10 mouse cellular contexts compared by ENCODE assay signal in the genomic region with DNA sequence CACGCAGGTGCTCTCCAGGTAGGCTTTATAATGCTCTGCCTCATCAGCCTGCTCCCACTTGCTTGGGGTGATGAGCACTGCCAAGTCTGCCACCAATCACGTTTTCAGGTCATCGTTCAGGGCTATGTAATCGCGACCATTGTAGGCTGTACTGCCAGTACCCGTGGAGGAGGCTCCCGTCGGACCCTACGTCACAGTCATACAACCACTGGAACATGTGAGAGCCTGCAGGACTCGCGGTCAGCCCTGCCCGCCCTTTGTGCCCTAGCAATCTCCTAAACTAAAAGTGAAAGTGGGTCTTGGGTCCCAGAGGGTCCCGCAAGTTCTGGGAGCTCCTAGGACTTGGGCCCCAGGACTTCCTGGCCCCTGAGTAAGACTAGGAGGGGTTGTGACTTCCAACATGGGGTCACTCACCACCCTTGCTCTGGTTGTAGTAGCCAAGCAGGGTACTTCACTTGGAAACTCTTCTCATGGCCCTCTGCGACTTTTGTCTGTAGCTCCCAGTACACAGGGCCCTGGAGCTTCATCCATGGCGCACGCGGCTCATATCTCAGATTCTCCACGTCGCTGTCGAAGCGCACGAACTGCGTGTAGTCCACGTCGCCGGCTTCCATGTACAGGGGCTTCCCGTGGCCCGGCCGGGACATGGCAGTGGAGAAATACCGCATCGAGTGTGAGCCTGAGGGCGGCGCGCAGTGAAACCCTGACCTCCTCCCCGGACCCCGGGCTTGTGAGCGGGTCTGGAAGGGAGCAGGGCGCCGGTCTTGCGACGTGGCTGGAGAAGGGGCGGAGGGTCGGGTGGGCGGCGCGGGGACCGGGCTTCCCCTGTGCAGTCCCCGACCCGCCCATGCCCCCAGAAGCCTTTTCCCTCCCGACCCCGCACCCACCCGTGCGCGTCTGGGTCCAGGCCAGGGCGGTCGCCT. TPM values are rescaled to one million over a fixed set of nuclear protein-coding genes. Genes with fewer than 3 reads are reported as not detected.
A peak's percentile ranks its signal among the peaks of the same experiment; 100 is the strongest.
DNase-seq lines count a peak whose midpoint lies in the region; ATAC-seq and TF ChIP-seq lines count a peak whose summit lies in the region.
"Had no signal": no experiment of that assay in that cellular context is flagged by ENCODE, and none has a peak within 500 bp of the region (broad histone marks: within the 10 kb centered on the region; RNA-seq: fewer than 3 reads in every experiment).

No protein-coding gene starts in this region.

- peak overlapping the region; percentile 16; the same call in 1 of the 2 replicates for H3K4me3 ChIP-seq in kidney, postnatal 0 days (replicated peaks; ENCODE audit: low read depth, low read length)
- peak overlapping the region; percentile 19 for H3K4me3 ChIP-seq in embryonic facial prominence, embryonic 14.5 days (ENCODE audit: low read depth, low read length)
- H3K4me3 ChIP-seq in limb, embryonic 13.5 days = peak overlapping the region; percentile 21
- no peak overlapping the region for H3K4me3 ChIP-seq in neural tube, embryonic 12.5 days

- TF ChIP-seq CTCF in kidney, postnatal 0 days (IDR thresholded peaks at IDR 0.05; ENCODE audit: low read depth) = no peak

- H3K36me3 ChIP-seq in kidney, postnatal 0 days (ENCODE audit: insufficient read depth, low read length) = no peaks in the 10 kb centered on the region
- no peaks in the 10 kb centered on the region for H3K36me3 ChIP-seq in embryonic facial prominence, embryonic 14.5 days (ENCODE audit: control insufficient read depth, insufficient read depth, low read length)
- H3K36me3 ChIP-seq in limb, embryonic 13.5 days = no peaks in the 10 kb centered on the region
- H3K36me3 ChIP-seq in neural tube, embryonic 12.5 days = no peaks in the 10 kb centered on the region

- H3K27me3 ChIP-seq in kidney, postnatal 0 days (ENCODE audit: insufficient read depth, low read length) = peaks cover 39% of the 10 kb centered on the region
- peaks cover 68% of the 10 kb centered on the region for H3K27me3 ChIP-seq in embryonic facial prominence, embryonic 14.5 days (replicated peaks; ENCODE audit: control insufficient read depth, insufficient read depth, low read length)
- peaks cover 85% of the 10 kb centered on the region for H3K27me3 ChIP-seq in limb, embryonic 13.5 days
- H3K27me3 ChIP-seq in neural tube, embryonic 12.5 days (replicated peaks) = peaks cover 78% of the 10 kb centered on the region

- H3K27ac ChIP-seq in kidney, postnatal 0 days = no peak overlapping the region
- H3K27ac ChIP-seq in embryonic facial prominence, embryonic 14.5 days (replicated peaks; ENCODE audit: low read depth, low read length) = no peak overlapping the region
- no peak overlapping the region for H3K27ac ChIP-seq in limb, embryonic 13.5 days
- H3K27ac ChIP-seq in neural tube, embryonic 12.5 days = no peak overlapping the region

- ATAC-seq in kidney, postnatal 0 days (replicated peaks; ENCODE audit: low FRiP score, low read depth) = peak; percentile 36; the same call in 1 of the 2 replicates
- no peak for ATAC-seq in embryonic facial prominence, embryonic 14.5 days (ENCODE audit: low read depth)
- no peak for ATAC-seq in limb, embryonic 13.5 days (ENCODE audit: low FRiP score, low read depth)
- no peak for ATAC-seq in neural tube, embryonic 12.5 days (ENCODE audit: low FRiP score, low read depth)

- no peak for DNase-seq in kidney, postnatal 0 days (ENCODE audit: low spot score)
- DNase-seq in kidney, adult 9 months = no peak
- DNase-seq in embryonic facial prominence, embryonic 14.5 days (ENCODE audit: low spot score) = no peak
- DNase-seq in right cerebral cortex, postnatal 14 days = no peak
- DNase-seq in layer of hippocampus, postnatal 14 days (ENCODE audit: low spot score in 2 of 2) = no peak
- no peak for DNase-seq in right cerebral cortex, postnatal 36 days (ENCODE audit: low spot score in 2 of 2)
- DNase-seq: gastrocnemius, postnatal 14 days; right cerebral cortex, adult 18-20 months had no signal

- H3K4me1 ChIP-seq in kidney, postnatal 0 days (replicated peaks; ENCODE audit: insufficient read depth, low read length) = no peaks in the 10 kb centered on the region
- H3K4me1 ChIP-seq in embryonic facial prominence, embryonic 14.5 days (ENCODE audit: control insufficient read depth, insufficient read depth, low read length) = no peaks in the 10 kb centered on the region
- 0 out of 2 replicates have a peak, but pooled peaks cover 11% of the 10 kb centered on the region for H3K4me1 ChIP-seq in limb, embryonic 13.5 days
- peaks cover 4% of the 10 kb centered on the region; the same call in 1 of the 2 replicates for H3K4me1 ChIP-seq in neural tube, embryonic 12.5 days

- no peak overlapping the region for H3K9ac ChIP-seq in kidney, postnatal 0 days (ENCODE audit: low read depth, low read length)
- no peak overlapping the region for H3K9ac ChIP-seq in embryonic facial prominence, embryonic 14.5 days (ENCODE audit: low read depth, low read length)
- no peak overlapping the region for H3K9ac ChIP-seq in limb, embryonic 13.5 days
- H3K9ac ChIP-seq in neural tube, embryonic 12.5 days = no peak overlapping the region

- H3K9me3 ChIP-seq in kidney, postnatal 0 days (replicated peaks; ENCODE audit: low read length) = no peaks in the 10 kb centered on the region
- H3K9me3 ChIP-seq in embryonic facial prominence, embryonic 14.5 days (ENCODE audit: control insufficient read depth, low read length) = no peaks in the 10 kb centered on the region
- no peaks in the 10 kb centered on the region for H3K9me3 ChIP-seq in limb, embryonic 13.5 days
- no peaks in the 10 kb centered on the region for H3K9me3 ChIP-seq in neural tube, embryonic 12.5 days

- H3K4me2 ChIP-seq in kidney, postnatal 0 days (ENCODE audit: low read length) = peak overlapping the region; percentile 38
- peak overlapping the region; percentile 34 for H3K4me2 ChIP-seq in embryonic facial prominence, embryonic 14.5 days (ENCODE audit: low read depth, low read length)
- peak overlapping the region; percentile 41 for H3K4me2 ChIP-seq in limb, embryonic 13.5 days (replicated peaks)
- peak overlapping the region; percentile 7; the same call in 1 of the 2 replicates for H3K4me2 ChIP-seq in neural tube, embryonic 12.5 days (replicated peaks)

- WGBS in kidney, postnatal 0 days = 1% methylated on average over 54 of the region's 56 CpGs
- 1% methylated on average over 37 of the region's 56 CpGs for WGBS in embryonic facial prominence, embryonic 14.5 days
- 2% methylated on average over 56 of the region's 56 CpGs for WGBS in limb, embryonic 13.5 days
- WGBS in neural tube, embryonic 12.5 days = 1% methylated on average over 55 of the region's 56 CpGs

RNA-seq across cellular contexts. Expression of a gene that starts 6.9 kb away (rescaled TPM):
- polyA plus RNA-seq in kidney, postnatal 0 days (2015; fragmentation: Nextera tagmentation; extraction: Ambion mirVana) = not detected in 2 replicates
- not detected in 2 replicates for polyA plus RNA-seq in embryonic facial prominence, embryonic 14.5 days (2014; fragmentation: Nextera tagmentation; extraction: Ambion mirVana)
- not detected in 2 replicates for polyA plus RNA-seq in limb, embryonic 13.5 days (2015; fragmentation: Nextera tagmentation; extraction: Ambion mirVana)
- polyA plus RNA-seq in neural tube, embryonic 12.5 days (2016; fragmentation: Nextera tagmentation; extraction: Ambion mirVana) = 0.25 TPM in 1 of 2 replicates, not detected in the other
- total RNA-seq in layer of hippocampus, postnatal 14 days (2021) = not detected
- total RNA-seq: gastrocnemius, postnatal 14 days had no signal

RNA-seq across cellular contexts. Expression of a gene that starts 28.7 kb away (rescaled TPM):
- polyA plus RNA-seq in kidney, postnatal 0 days (2015; fragmentation: Nextera tagmentation; extraction: Ambion mirVana) = not detected in 2 replicates
- polyA plus RNA-seq in embryonic facial prominence, embryonic 14.5 days (2014; fragmentation: Nextera tagmentation; extraction: Ambion mirVana) = not detected in 2 replicates
- polyA plus RNA-seq in limb, embryonic 13.5 days (2015; fragmentation: Nextera tagmentation; extraction: Ambion mirVana) = 0.09 TPM in 1 of 2 replicates, not detected in the other
- polyA plus RNA-seq in neural tube, embryonic 12.5 days (2016; fragmentation: Nextera tagmentation; extraction: Ambion mirVana) = not detected in 2 replicates
- total RNA-seq in layer of hippocampus, postnatal 14 days (2021) = not detected
- total RNA-seq: gastrocnemius, postnatal 14 days had no signal

RNA-seq across cellular contexts. Expression of a gene that starts 32.2 kb away (rescaled TPM):
- not detected in 2 replicates for polyA plus RNA-seq in kidney, postnatal 0 days (2015; fragmentation: Nextera tagmentation; extraction: Ambion mirVana)
- polyA plus RNA-seq in embryonic facial prominence, embryonic 14.5 days (2014; fragmentation: Nextera tagmentation; extraction: Ambion mirVana) = not detected in 2 replicates
- not detected in 2 replicates for polyA plus RNA-seq in limb, embryonic 13.5 days (2015; fragmentation: Nextera tagmentation; extraction: Ambion mirVana)
- not detected in 2 replicates for polyA plus RNA-seq in neural tube, embryonic 12.5 days (2016; fragmentation: Nextera tagmentation; extraction: Ambion mirVana)
- not detected for total RNA-seq in layer of hippocampus, postnatal 14 days (2021)
- total RNA-seq: gastrocnemius, postnatal 14 days had no signal

RNA-seq across cellular contexts. Expression of a gene that starts 39.9 kb away (rescaled TPM):
- polyA plus RNA-seq in kidney, postnatal 0 days (2015; fragmentation: Nextera tagmentation; extraction: Ambion mirVana) = not detected in 2 replicates
- polyA plus RNA-seq in embryonic facial prominence, embryonic 14.5 days (2014; fragmentation: Nextera tagmentation; extraction: Ambion mirVana) = not detected in 2 replicates
- not detected in 2 replicates for polyA plus RNA-seq in limb, embryonic 13.5 days (2015; fragmentation: Nextera tagmentation; extraction: Ambion mirVana)
- not detected in 2 replicates for polyA plus RNA-seq in neural tube, embryonic 12.5 days (2016; fragmentation: Nextera tagmentation; extraction: Ambion mirVana)
- not detected for total RNA-seq in layer of hippocampus, postnatal 14 days (2021)
- total RNA-seq: gastrocnemius, postnatal 14 days had no signal
